Mouse (Mus musculus) lung, postnatal 0 days (tissue): Measurements from ENCODE around the gene Acy3. TPM values are rescaled to one million over a fixed set of nuclear protein-coding genes. Genes with fewer than 3 reads are reported as not detected.
"Not testable (repeated sequence)": the region's sequence is repeated elsewhere in the genome, so short reads cannot be mapped to it uniquely, and the experiment has no call there.

Source experiments
- ATAC-seq: fragments of 200-750 bp; cut with Nextera tagmentation; 2 replicates; pipeline ENCODE4 v1.8.0; 2017; ENCODE audit warnings: moderate library complexity
- DNase-seq: peaks from one replicate; pipeline ENCODE4 v3.0.0-alpha.2; 2016; ENCODE audit warnings: low spot score
- H3K27ac ChIP-seq: fragments of 300-500 bp; sonication (generic); 2 replicates; pipeline ENCODE4 v1.5.1; 2014; ENCODE audit warnings: antibody characterized with exemption, mild to moderate bottlenecking, low read length, mixed read lengths
- H3K27me3 ChIP-seq: fragments of 300-500 bp; sonication (generic); replicated peaks from 2 replicates; pipeline ENCODE4 v1.6.1; 2014; ENCODE audit warnings: low read length, mixed read lengths; ENCODE audit not compliant: insufficient read depth
- H3K36me3 ChIP-seq: fragments of 300-500 bp; sonication (generic); 2 replicates; pipeline ENCODE4 v1.6.1; 2014; ENCODE audit warnings: low read length, mixed read lengths; ENCODE audit not compliant: insufficient read depth
- H3K4me1 ChIP-seq: fragments of 300-500 bp; sonication (generic); 2 replicates; pipeline ENCODE4 v1.6.1; 2014; ENCODE audit warnings: antibody characterized with exemption, low read depth, low read length, mixed read lengths; ENCODE audit not compliant: insufficient read depth
- H3K4me2 ChIP-seq: fragments of 300-500 bp; sonication (generic); replicated peaks from 2 replicates; pipeline ENCODE4 v1.6.1; 2014; ENCODE audit warnings: low read depth, mild to moderate bottlenecking, low read length, moderate library complexity, mixed read lengths
- H3K4me3 ChIP-seq: fragments of 300-500 bp; sonication (generic); 2 replicates; pipeline ENCODE4 v1.5.1; 2014; ENCODE audit warnings: low read depth, low read length
- H3K9ac ChIP-seq: fragments of 300-500 bp; sonication (generic); replicated peaks from 2 replicates; pipeline ENCODE4 v1.6.1; 2014; ENCODE audit warnings: low read depth, mild to moderate bottlenecking
- H3K9me3 ChIP-seq: fragments of 300-500 bp; sonication (generic); 2 replicates; pipeline ENCODE4 v1.6.1; 2016; ENCODE audit warnings: low read length, mixed read lengths
- CTCF ChIP-seq: IDR thresholded peaks from 2 replicates; pipeline ENCODE4 v1.5.1; 2016; ENCODE audit warnings: antibody characterized with exemption, mild to moderate bottlenecking
- EP300 ChIP-seq: IDR thresholded peaks from 2 replicates; pipeline ENCODE4 v1.6.1; 2016; ENCODE audit warnings: antibody characterized with exemption, mild to moderate bottlenecking, control low read depth
- WGBS: fragments of 180-500 bp; shearing (Covaris S2); extraction: QIAGEN DNeasy Blood & Tissue Kit; methylation state at CpG from one replicate; pipeline ENCODE4 v1.1.7; 2014; 5-methylcytosine and 5-hydroxymethylcytosine counted together
- polyA plus RNA-seq: library from polyadenylated mRNA; unstranded; fragments of >200 nt; fragmentation: Nextera tagmentation; extraction: Ambion mirVana; gene quantifications from 2 replicates; pipeline ENCODE4 v1.2.1, GENCODE M21; 2015

Acy3 gene
- polyA plus RNA-seq, 1 experiment from 2014 or later, result 15.7 TPM

GRCm38 (mm10) chr19:3948546-3948945, 37.8 kb upstream of the Acy3 start:
- Histone ChIP-seq H3K27ac (no peak overlapping the region), H3K4me2 (no peak overlapping the region), H3K4me3 (no peak overlapping the region), H3K36me3 (no peaks in the 10 kb centered on the region), H3K9ac (no peak overlapping the region), H3K9me3 (no peaks in the 10 kb centered on the region), H3K4me1 (no peaks in the 10 kb centered on the region), H3K27me3 (no peaks in the 10 kb centered on the region)
- TF ChIP-seq CTCF (no peak), EP300 (no peak)
- 70% methylated on average over 13 of the region's 14 CpGs for WGBS
- ATAC-seq, result no peak
- DNase-seq, result no peak

GRCm38 (mm10) chr19:3950331-3950730, 36.0 kb upstream of the Acy3 start:
- Histone ChIP-seq H3K27me3 (no peaks in the 10 kb centered on the region), H3K9ac (no peak overlapping the region), H3K36me3 (no peaks in the 10 kb centered on the region), H3K4me2 (no peak overlapping the region), H3K9me3 (no peaks in the 10 kb centered on the region), H3K4me3 (no peak overlapping the region), H3K4me1 (no peaks in the 10 kb centered on the region), H3K27ac (no peak overlapping the region)
- 70% methylated on average over 3 of the region's 3 CpGs for WGBS
- DNase-seq, result no peak
- TF ChIP-seq EP300, result no peak
- TF ChIP-seq CTCF, result no peak
- ATAC-seq, result no peak

GRCm38 (mm10) chr19:3951461-3951860, 34.9 kb upstream of the Acy3 start:
- H3K4me2 ChIP-seq, result no peak overlapping the region
- no peak overlapping the region for H3K4me3 ChIP-seq
- ATAC-seq, result no peak
- no peak overlapping the region for H3K9ac ChIP-seq
- no peak for TF ChIP-seq CTCF
- no peak for TF ChIP-seq EP300
- H3K9me3 ChIP-seq, result no peaks in the 10 kb centered on the region
- no peaks in the 10 kb centered on the region for H3K4me1 ChIP-seq
- H3K27ac ChIP-seq, result no peak overlapping the region
- DNase-seq, result no peak
- H3K27me3 ChIP-seq, result no peaks in the 10 kb centered on the region
- no peaks in the 10 kb centered on the region for H3K36me3 ChIP-seq

GRCm38 (mm10) chr19:3952099-3952498, 34.3 kb upstream of the Acy3 start:
- Histone ChIP-seq H3K4me1 (no peaks in the 10 kb centered on the region), H3K9me3 (no peaks in the 10 kb centered on the region), H3K4me2 (no peak overlapping the region), H3K4me3 (no peak overlapping the region), H3K36me3 (no peaks in the 10 kb centered on the region), H3K27me3 (no peaks in the 10 kb centered on the region), H3K27ac (no peak overlapping the region), H3K9ac (no peak overlapping the region)
- WGBS, result 23% methylated on average over 1 of the region's 1 CpGs
- peak; percentile 23 for DNase-seq
- peak; percentile 53 for TF ChIP-seq EP300
- TF ChIP-seq CTCF, result no peak
- peak; percentile 87 for ATAC-seq

- Histone ChIP-seq H3K9ac (no peak overlapping the region), H3K36me3 (no peaks in the 10 kb centered on the region), H3K27ac (no peak overlapping the region), H3K4me3 (no peak overlapping the region), H3K9me3 (no peaks in the 10 kb centered on the region), H3K27me3 (no peaks in the 10 kb centered on the region), H3K4me1 (no peaks in the 10 kb centered on the region), H3K4me2 (no peak overlapping the region)
- ATAC-seq (no peak), DNase-seq (no peak)
- WGBS, result 70% methylated on average over 3 of the region's 3 CpGs
- TF ChIP-seq EP300 (no peak), CTCF (no peak)
Observed at GRCm38 (mm10) chr19:3955033-3955432, 31.3 kb upstream of the Acy3 start.

- no peaks in the 10 kb centered on the region for H3K4me1 ChIP-seq
- no peaks in the 10 kb centered on the region for H3K27me3 ChIP-seq
- no peak overlapping the region for H3K9ac ChIP-seq
- H3K27ac ChIP-seq, result no peak overlapping the region
- 41% methylated on average over 4 of the region's 4 CpGs for WGBS
- no peak for DNase-seq
- no peak overlapping the region for H3K4me3 ChIP-seq
- no peaks in the 10 kb centered on the region for H3K36me3 ChIP-seq
- H3K4me2 ChIP-seq, result no peak overlapping the region
- no peaks in the 10 kb centered on the region for H3K9me3 ChIP-seq
- TF ChIP-seq CTCF (no peak), EP300 (no peak)
- ATAC-seq, result no peak
Observed at GRCm38 (mm10) chr19:3955804-3956203, 30.6 kb upstream of the Acy3 start.

- not testable (repeated sequence) for H3K27ac ChIP-seq, H3K36me3 ChIP-seq, H3K9me3 ChIP-seq, H3K4me3 ChIP-seq, H3K4me2 ChIP-seq, H3K27me3 ChIP-seq, H3K9ac ChIP-seq, H3K4me1 ChIP-seq, ATAC-seq, DNase-seq
- WGBS, result 75% methylated on average over 5 of the region's 5 CpGs
Observed at GRCm38 (mm10) chr19:3957296-3958036, 28.9 kb upstream of the Acy3 start.
